Mouse (Mus musculus) cortical plate, adult 2 months (tissue): ENCODE data around the gene Golga5.

Experiments
- CTCF ChIP-seq: fragments of 200-500 bp; IDR thresholded peaks from 2 replicates; pipeline ENCODE4 v1.5.1; 2011; ENCODE audit warnings: mild to moderate bottlenecking, control low read depth, low read length; ENCODE audit not compliant: insufficient read depth; ENCODE audit errors: extremely low read depth
- POLR2A ChIP-seq: fragments of 200-500 bp; IDR thresholded peaks from 2 replicates; pipeline ENCODE4 v1.6.1; 2011; ENCODE audit warnings: mild to moderate bottlenecking, low read length, control low read depth; ENCODE audit not compliant: insufficient read depth; ENCODE audit errors: extremely low read depth

DNA sequence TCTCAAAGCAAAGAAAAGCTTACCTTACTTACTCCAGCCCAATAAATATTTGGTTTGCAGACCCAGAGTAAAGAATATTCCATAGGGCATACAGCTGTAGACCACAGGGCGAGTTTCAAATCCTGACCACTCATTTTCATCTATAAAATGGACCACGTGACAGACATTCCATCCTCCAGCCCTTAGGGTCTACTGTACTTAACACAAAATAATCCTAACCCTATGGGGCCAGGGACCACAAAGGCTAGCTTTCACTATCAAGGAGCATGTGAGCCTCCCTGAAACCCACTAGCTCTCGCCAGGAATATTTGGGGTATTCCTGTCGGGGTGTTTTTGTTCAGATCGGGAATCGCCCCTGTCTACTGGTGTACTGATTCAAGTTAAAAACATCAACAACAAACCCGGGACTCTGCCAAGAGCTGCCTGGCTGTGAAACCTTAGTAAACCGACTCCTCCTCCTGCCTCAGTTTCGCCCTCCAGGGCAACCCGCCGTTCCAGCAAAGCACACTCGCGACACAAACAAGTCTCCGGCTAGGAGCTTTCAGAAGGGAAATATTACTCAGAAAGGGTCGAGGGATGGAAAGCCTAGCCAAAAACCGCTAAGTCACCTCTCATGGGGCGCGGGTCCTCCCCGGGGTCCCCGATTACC lies 29.8 kb upstream of the Golga5 start:
- TF ChIP-seq CTCF = no peak
- TF ChIP-seq POLR2A = no peak
